Mouse (Mus musculus) lung, embryonic 15.5 days (tissue): ENCODE results near the gene Naaladl2. TPM values are rescaled to one million over a fixed set of nuclear protein-coding genes. Genes with fewer than 3 reads are reported as not detected.
"Not testable (repeated sequence)": the region's sequence is repeated elsewhere in the genome, so short reads cannot be mapped to it uniquely, and the experiment has no call there.

Source experiments
- ATAC-seq: fragments of 200-750 bp; cut with Nextera tagmentation; 2 replicates; pipeline ENCODE4 v1.8.0; 2017; ENCODE audit warnings: moderate number of reproducible peaks, borderline replicate concordance; ENCODE audit not compliant: low FRiP score, low TSS enrichment; ENCODE audit errors: extremely low read depth
- H3K27ac ChIP-seq: fragments of 300-500 bp; sonication (generic); 2 replicates; pipeline ENCODE4 v1.5.1; 2015; ENCODE audit warnings: moderate library complexity, mild to moderate bottlenecking, inconsistent platforms
- H3K27me3 ChIP-seq: fragments of 300-500 bp; sonication (generic); 2 replicates; pipeline ENCODE4 v1.6.1; 2015; ENCODE audit warnings: inconsistent platforms
- H3K36me3 ChIP-seq: fragments of 300-500 bp; sonication (generic); 2 replicates; pipeline ENCODE4 v1.6.1; 2015; ENCODE audit warnings: inconsistent platforms
- H3K4me1 ChIP-seq: fragments of 300-500 bp; sonication (generic); 2 replicates; pipeline ENCODE4 v1.6.1; 2015; ENCODE audit warnings: inconsistent platforms
- H3K4me2 ChIP-seq: fragments of 300-500 bp; sonication (generic); 2 replicates; pipeline ENCODE4 v1.6.1; 2015; ENCODE audit warnings: inconsistent platforms, mild to moderate bottlenecking, moderate library complexity
- H3K4me3 ChIP-seq: fragments of 300-500 bp; sonication (generic); 2 replicates; pipeline ENCODE4 v1.5.1; 2015; ENCODE audit warnings: mild to moderate bottlenecking, inconsistent platforms
- H3K9ac ChIP-seq: fragments of 300-500 bp; sonication (generic); 2 replicates; pipeline ENCODE4 v1.6.1; 2015; ENCODE audit warnings: inconsistent platforms
- H3K9me3 ChIP-seq: fragments of 300-500 bp; sonication (generic); 2 replicates; pipeline ENCODE4 v1.6.1; 2016; ENCODE audit warnings: inconsistent platforms
- WGBS: fragments of 180-500 bp; shearing (Covaris S2); methylation state at CpG from one replicate; pipeline ENCODE4 v1.1.7; 2015; 5-methylcytosine and 5-hydroxymethylcytosine counted together
- polyA plus RNA-seq: library from polyadenylated mRNA; unstranded; fragments of >200 nt; fragmentation: Nextera tagmentation; extraction: Ambion mirVana; gene quantifications from 2 replicates; pipeline ENCODE4 v1.2.1, GENCODE M21; 2015

Naaladl2 gene
- polyA plus RNA-seq, 1 experiment from 2014 or later: 3.2 TPM

- H3K4me3 ChIP-seq: no peak overlapping the region
- H3K36me3 ChIP-seq: no peaks in the 10 kb centered on the region
- no peak overlapping the region for H3K27ac ChIP-seq
- no peak for ATAC-seq
- 61% methylated on average over 6 of the region's 6 CpGs for WGBS
- no peaks in the 10 kb centered on the region for H3K27me3 ChIP-seq
- H3K4me1 ChIP-seq: no peaks in the 10 kb centered on the region
- no peaks in the 10 kb centered on the region for H3K9me3 ChIP-seq
- H3K9ac ChIP-seq: no peak overlapping the region
- no peak overlapping the region for H3K4me2 ChIP-seq
Observed at GRCm38 (mm10) chr3:24440621-24441020, 703.4 kb downstream of the Naaladl2 start.

GRCm38 (mm10) chr3:24432761-24433160 lies 711.3 kb downstream of the Naaladl2 start:
- H3K27ac ChIP-seq: no peak overlapping the region
- no peaks in the 10 kb centered on the region for H3K9me3 ChIP-seq
- no peaks in the 10 kb centered on the region for H3K4me1 ChIP-seq
- no peak overlapping the region for H3K4me2 ChIP-seq
- no peak overlapping the region for H3K4me3 ChIP-seq
- no peaks in the 10 kb centered on the region for H3K27me3 ChIP-seq
- H3K36me3 ChIP-seq: no peaks in the 10 kb centered on the region
- WGBS: 84% methylated on average over 3 of the region's 3 CpGs
- H3K9ac ChIP-seq: no peak overlapping the region
- ATAC-seq: no peak

GRCm38 (mm10) chr3:24391737-24392136 lies 752.3 kb downstream of the Naaladl2 start:
- no peak for ATAC-seq
- no peaks in the 10 kb centered on the region for H3K4me1 ChIP-seq

GRCm38 (mm10) chr3:24391311-24391710 lies 752.8 kb downstream of the Naaladl2 start:
- H3K4me3 ChIP-seq: no peak overlapping the region
- no peak for ATAC-seq
- H3K4me2 ChIP-seq: no peak overlapping the region
- no peaks in the 10 kb centered on the region for H3K27me3 ChIP-seq
- no peak overlapping the region for H3K9ac ChIP-seq
- no peaks in the 10 kb centered on the region for H3K9me3 ChIP-seq
- H3K27ac ChIP-seq: no peak overlapping the region
- no peaks in the 10 kb centered on the region for H3K4me1 ChIP-seq
- 59% methylated on average over 1 of the region's 1 CpGs for WGBS
- H3K36me3 ChIP-seq: no peaks in the 10 kb centered on the region

More at GRCm38 (mm10) chr3:24391737-24392136, 752.3 kb downstream of the Naaladl2 start:
- Histone ChIP-seq H3K9ac (no peak overlapping the region), H3K27me3 (no peaks in the 10 kb centered on the region), H3K36me3 (no peaks in the 10 kb centered on the region), H3K27ac (no peak overlapping the region), H3K4me2 (no peak overlapping the region), H3K9me3 (no peaks in the 10 kb centered on the region), H3K4me3 (no peak overlapping the region)

- Histone ChIP-seq H3K4me3 (no peak overlapping the region), H3K27ac (no peak overlapping the region), H3K9ac (no peak overlapping the region), H3K4me1 (no peaks in the 10 kb centered on the region), H3K4me2 (no peak overlapping the region), H3K36me3 (no peaks in the 10 kb centered on the region), H3K27me3 (no peaks in the 10 kb centered on the region), H3K9me3 (no peaks in the 10 kb centered on the region)
- no peak for ATAC-seq
- 50% methylated on average over 2 of the region's 2 CpGs for WGBS
Observed at GRCm38 (mm10) chr3:24355010-24355409, 789.1 kb downstream of the Naaladl2 start.

- 79% methylated on average over 11 of the region's 11 CpGs for WGBS
- H3K27me3 ChIP-seq: no peaks in the 10 kb centered on the region
- no peak for ATAC-seq
- no peak overlapping the region for H3K4me3 ChIP-seq
- H3K9me3 ChIP-seq: no peaks in the 10 kb centered on the region
- H3K4me2 ChIP-seq: no peak overlapping the region
- no peak overlapping the region for H3K27ac ChIP-seq
- H3K9ac ChIP-seq: no peak overlapping the region
- no peaks in the 10 kb centered on the region for H3K4me1 ChIP-seq
- H3K36me3 ChIP-seq: no peaks in the 10 kb centered on the region
Observed at GRCm38 (mm10) chr3:24321489-24322405, 822.3 kb downstream of the Naaladl2 start.

GRCm38 (mm10) chr3:24314658-24315297 lies 829.3 kb downstream of the Naaladl2 start:
- no peaks in the 10 kb centered on the region for H3K9me3 ChIP-seq
- no peak overlapping the region for H3K4me2 ChIP-seq
- no peak for ATAC-seq
- no peaks in the 10 kb centered on the region for H3K4me1 ChIP-seq
- H3K4me3 ChIP-seq: no peak overlapping the region
- no peaks in the 10 kb centered on the region for H3K27me3 ChIP-seq
- no peaks in the 10 kb centered on the region for H3K36me3 ChIP-seq
- no peak overlapping the region for H3K27ac ChIP-seq
- 27% methylated on average over 4 of the region's 4 CpGs for WGBS
- no peak overlapping the region for H3K9ac ChIP-seq

- no peak overlapping the region for H3K4me3 ChIP-seq
- H3K27me3 ChIP-seq: no peaks in the 10 kb centered on the region
- no peak overlapping the region for H3K4me2 ChIP-seq
- no peak overlapping the region for H3K9ac ChIP-seq
- ATAC-seq: no peak
- H3K4me1 ChIP-seq: no peaks in the 10 kb centered on the region
- H3K9me3 ChIP-seq: no peaks in the 10 kb centered on the region
- 63% methylated on average over 2 of the region's 2 CpGs for WGBS
- no peak overlapping the region for H3K27ac ChIP-seq
- H3K36me3 ChIP-seq: no peaks in the 10 kb centered on the region
Observed at GRCm38 (mm10) chr3:24225418-24225817, 918.6 kb downstream of the Naaladl2 start.

GRCm38 (mm10) chr3:24217476-24217875 lies 926.6 kb downstream of the Naaladl2 start:
- no peaks in the 10 kb centered on the region for H3K36me3 ChIP-seq
- WGBS: 90% methylated on average over 1 of the region's 1 CpGs
- H3K4me2 ChIP-seq: no peak overlapping the region
- no peak overlapping the region for H3K9ac ChIP-seq
- ATAC-seq: no peak
- no peaks in the 10 kb centered on the region for H3K9me3 ChIP-seq
- H3K4me1 ChIP-seq: no peaks in the 10 kb centered on the region
- H3K27me3 ChIP-seq: no peaks in the 10 kb centered on the region
- H3K27ac ChIP-seq: no peak overlapping the region
- H3K4me3 ChIP-seq: no peak overlapping the region

GRCm38 (mm10) chr3:24166531-24166930 lies 977.5 kb downstream of the Naaladl2 start:
- no peaks in the 10 kb centered on the region for H3K36me3 ChIP-seq
- no peak overlapping the region for H3K4me3 ChIP-seq
- H3K27me3 ChIP-seq: no peaks in the 10 kb centered on the region
- no peaks in the 10 kb centered on the region for H3K9me3 ChIP-seq
- H3K9ac ChIP-seq: no peak overlapping the region
- H3K4me1 ChIP-seq: no peaks in the 10 kb centered on the region
- no peak overlapping the region for H3K27ac ChIP-seq
- ATAC-seq: no peak
- no peak overlapping the region for H3K4me2 ChIP-seq

GRCm38 (mm10) chr3:24163992-24164391 lies 980.1 kb downstream of the Naaladl2 start:
- no peak for ATAC-seq
- Histone ChIP-seq H3K27ac (no peak overlapping the region), H3K9ac (no peak overlapping the region), H3K4me2 (no peak overlapping the region), H3K4me1 (no peaks in the 10 kb centered on the region), H3K9me3 (no peaks in the 10 kb centered on the region), H3K36me3 (no peaks in the 10 kb centered on the region), H3K27me3 (no peaks in the 10 kb centered on the region), H3K4me3 (no peak overlapping the region)

GRCm38 (mm10) chr3:24151086-24151815 lies 992.8 kb downstream of the Naaladl2 start:
- not testable (repeated sequence) for ATAC-seq, H3K36me3 ChIP-seq, H3K27ac ChIP-seq, H3K4me1 ChIP-seq, H3K4me3 ChIP-seq, H3K27me3 ChIP-seq, H3K9ac ChIP-seq, H3K9me3 ChIP-seq, H3K4me2 ChIP-seq
- WGBS: 79% methylated on average over 4 of the region's 4 CpGs
